Mouse (Mus musculus): Measurements from ENCODE around the gene Susd3.

Susd3 gene

GRCm38 (mm10) chr13:49246626-49247025 lies 1.9 kb downstream of the Susd3 start:
- no peak for DNase-seq (ENCODE audit: low read depth)

GRCm38 (mm10) chr13:49246011-49246410 lies 2.5 kb downstream of the Susd3 start:
- no peak for DNase-seq (ENCODE audit: low read depth)

GRCm38 (mm10) chr13:49245251-49245650 lies 3.3 kb downstream of the Susd3 start:
- DNase-seq (ENCODE audit: low read depth), result no peak

- no peak for DNase-seq (ENCODE audit: low read depth)
Observed at GRCm38 (mm10) chr13:49243492-49243891, 5.0 kb downstream of the Susd3 start.

- DNase-seq (ENCODE audit: low read depth), result no peak
Observed at GRCm38 (mm10) chr13:49242321-49243065, 6.0 kb downstream of the Susd3 start.

GRCm38 (mm10) chr13:49238737-49239136 lies 9.8 kb downstream of the Susd3 start:
- DNase-seq (ENCODE audit: low read depth), result no peak

GRCm38 (mm10) chr13:49237617-49238016 lies 10.9 kb downstream of the Susd3 start:
- no peak for DNase-seq (ENCODE audit: low read depth)

- DNase-seq (ENCODE audit: low read depth), result no peak
Observed at GRCm38 (mm10) chr13:49234711-49235110, 13.8 kb downstream of the Susd3 start.

- DNase-seq (ENCODE audit: low read depth), result no peak
Observed at GRCm38 (mm10) chr13:49233792-49234572, 14.5 kb downstream of the Susd3 start.

- no peak for DNase-seq (ENCODE audit: low read depth)
Observed at GRCm38 (mm10) chr13:49225633-49226032, 22.9 kb downstream of the Susd3 start.

GRCm38 (mm10) chr13:49225159-49225558 lies 23.3 kb downstream of the Susd3 start:
- no peak for DNase-seq (ENCODE audit: low read depth)

- no peak for DNase-seq (ENCODE audit: low read depth)
Observed at GRCm38 (mm10) chr13:49224729-49225128, 23.8 kb downstream of the Susd3 start.

- no peak for DNase-seq (ENCODE audit: low read depth)
Observed at GRCm38 (mm10) chr13:49224314-49224713, 24.2 kb downstream of the Susd3 start.

- no peak for DNase-seq (ENCODE audit: low read depth)
Observed at GRCm38 (mm10) chr13:49220912-49221311, 27.6 kb downstream of the Susd3 start.

- DNase-seq (ENCODE audit: low read depth), result no peak
Observed at GRCm38 (mm10) chr13:49219367-49219766, 29.1 kb downstream of the Susd3 start.

GRCm38 (mm10) chr13:49218651-49219050 lies 29.9 kb downstream of the Susd3 start:
- DNase-seq (ENCODE audit: low read depth), result no peak

- no peak for DNase-seq (ENCODE audit: low read depth)
Observed at GRCm38 (mm10) chr13:49216808-49217561, 31.5 kb downstream of the Susd3 start.

- DNase-seq (ENCODE audit: low read depth), result no peak
Observed at GRCm38 (mm10) chr13:49216220-49216552, 32.3 kb downstream of the Susd3 start.

- DNase-seq (ENCODE audit: low read depth), result peak; percentile 73
Observed at GRCm38 (mm10) chr13:49215504-49216219, 32.8 kb downstream of the Susd3 start, which contains the start of gene Card19. TSS of gene Card19 (minus strand) at chr13:49216037.

- no peak for DNase-seq (ENCODE audit: low read depth)
Observed at GRCm38 (mm10) chr13:49215128-49215503, 33.4 kb downstream of the Susd3 start.

GRCm38 (mm10) chr13:49214454-49214853 lies 34.1 kb downstream of the Susd3 start:
- no peak for DNase-seq (ENCODE audit: low read depth)

GRCm38 (mm10) chr13:49213531-49213932 lies 35.0 kb downstream of the Susd3 start:
- peak; percentile 90 for DNase-seq (ENCODE audit: low read depth)

All from fibroblast of lung, adult 2 months (primary cell).